Comparison of ENCODE assay signal across 15 mouse cellular contexts in the genomic region with DNA sequence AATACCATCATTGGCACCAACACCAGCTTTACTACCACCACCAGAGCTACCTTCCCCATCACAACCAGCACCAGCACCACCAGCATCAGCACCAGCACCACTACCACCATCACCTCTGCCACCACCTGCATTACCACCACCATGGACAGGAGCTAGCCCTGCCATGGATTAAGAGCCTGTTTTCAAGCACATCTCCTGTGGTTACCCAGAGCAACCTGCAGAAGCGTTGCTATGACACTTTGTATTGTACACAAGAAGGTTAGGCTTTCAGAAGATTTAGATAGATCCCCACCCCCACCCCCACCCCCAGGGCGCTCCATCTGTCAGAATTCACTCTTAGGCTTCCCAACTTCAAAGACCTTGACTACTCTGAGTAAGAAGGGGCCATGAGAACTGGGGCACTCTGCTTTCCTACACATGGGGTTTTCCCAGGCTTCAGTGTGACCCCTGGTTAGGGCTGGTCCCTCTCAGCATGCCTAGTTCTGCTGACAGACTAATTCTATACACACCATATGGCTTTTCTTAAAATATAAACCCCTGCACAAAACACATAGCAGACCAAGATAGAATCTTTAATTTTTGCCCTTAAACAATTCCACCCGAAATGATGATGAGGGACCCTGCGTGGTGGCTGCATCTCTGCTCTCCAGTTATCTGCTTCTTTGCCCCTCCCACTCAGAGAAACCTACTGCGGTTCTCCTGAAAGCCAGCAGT.
DNase-seq lines count a peak whose midpoint lies in the region; ATAC-seq lines count a peak whose summit lies in the region.
"Had no signal": no experiment of that assay in that cellular context is flagged by ENCODE, and none has a peak within 500 bp of the region (broad histone marks: within the 10 kb centered on the region; RNA-seq: fewer than 3 reads in every experiment).

No protein-coding gene starts in this region.

- no peak overlapping the region for H3K4me3 ChIP-seq in midbrain, embryonic 11.5 days (ENCODE audit: low read depth, low read length)
- H3K4me3 ChIP-seq in heart, embryonic 11.5 days (ENCODE audit: low read depth, low read length): no peak overlapping the region

- no peaks in the 10 kb centered on the region for H3K36me3 ChIP-seq in midbrain, embryonic 11.5 days (ENCODE audit: control insufficient read depth, insufficient read depth, low read length)
- no peaks in the 10 kb centered on the region for H3K36me3 ChIP-seq in heart, embryonic 11.5 days (ENCODE audit: control insufficient read depth, insufficient read depth, low read length)

- ATAC-seq in midbrain, embryonic 11.5 days (ENCODE audit: low FRiP score): peak; percentile 35; the same call in 1 of the 2 replicates
- ATAC-seq in heart, embryonic 11.5 days (replicated peaks; ENCODE audit: insufficient number of reproducible peaks, low FRiP score, low TSS enrichment): no peak

- no peaks in the 10 kb centered on the region for H3K9me3 ChIP-seq in midbrain, embryonic 11.5 days (ENCODE audit: control insufficient read depth, low read length)
- no peaks in the 10 kb centered on the region for H3K9me3 ChIP-seq in heart, embryonic 11.5 days (replicated peaks; ENCODE audit: control insufficient read depth, low read length)

- peaks cover 8% of the 10 kb centered on the region for H3K4me1 ChIP-seq in midbrain, embryonic 11.5 days (ENCODE audit: control insufficient read depth, insufficient read depth, low read length)
- no peaks in the 10 kb centered on the region for H3K4me1 ChIP-seq in heart, embryonic 11.5 days (ENCODE audit: control insufficient read depth, insufficient read depth, low read length)

- H3K9ac ChIP-seq in midbrain, embryonic 11.5 days (ENCODE audit: low read length): no peak overlapping the region
- no peak overlapping the region for H3K9ac ChIP-seq in heart, embryonic 11.5 days (ENCODE audit: low read depth, low read length)
- H3K9ac ChIP-seq: liver, embryonic 14.5 days had no signal

- WGBS in midbrain, embryonic 11.5 days: 47% methylated on average over 5 of the region's 5 CpGs
- 48% methylated on average over 5 of the region's 5 CpGs for WGBS in heart, embryonic 11.5 days (ENCODE audit: insufficient replicate concordance)

- no peak overlapping the region for H3K4me2 ChIP-seq in midbrain, embryonic 11.5 days
- H3K4me2 ChIP-seq in heart, embryonic 11.5 days: no peak overlapping the region

- no peaks in the 10 kb centered on the region for H3K27me3 ChIP-seq in midbrain, embryonic 11.5 days (ENCODE audit: control insufficient read depth, insufficient read depth, low read length)
- H3K27me3 ChIP-seq in heart, embryonic 11.5 days (ENCODE audit: control insufficient read depth, insufficient read depth, low read length): no peaks in the 10 kb centered on the region

- peak overlapping the region; percentile 26; the same call in 1 of the 2 replicates for H3K27ac ChIP-seq in midbrain, embryonic 11.5 days (ENCODE audit: low read depth, low read length)
- H3K27ac ChIP-seq in heart, embryonic 11.5 days (ENCODE audit: low read depth, low read length): no peak overlapping the region
- H3K27ac ChIP-seq: kidney, postnatal 0 days; liver, embryonic 14.5 days had no signal

- DNase-seq in heart, adult 11 months: peak; percentile 33
- no peak for DNase-seq in heart, adult 18-20 months
- peak; percentile 38 to 44 for DNase-seq in right cerebral cortex, postnatal 10 days (ENCODE audit: low spot score in 2 of 2)
- no peak for DNase-seq in right cerebral cortex, postnatal 14 days
- no peak for DNase-seq in midbrain, embryonic 11.5 days (ENCODE audit: low spot score, missing footprints)
- no peak for DNase-seq in adrenal gland, postnatal 25 days
- DNase-seq: adrenal gland, adult 2 months; B cell, adult 2 months; gastrocnemius, postnatal 36 days; layer of hippocampus, adult 9-11 months; lung, postnatal 10 days; spleen, adult 18-20 months had no signal

Comparison
In these comparisons a context has a peak if more than half of its experiments do, and no peak if none do; other contexts are left out.
1. DNase-seq: peak in heart, adult 11 months (single experiment) and right cerebral cortex, postnatal 10 days (2 of 2); none in heart, adult 18-20 months (0 of 2), right cerebral cortex, postnatal 14 days (single experiment), midbrain, embryonic 11.5 days (single experiment) and adrenal gland, postnatal 25 days (single experiment).